Mouse (Mus musculus): ENCODE measurements around the gene Dcn.

DNA sequence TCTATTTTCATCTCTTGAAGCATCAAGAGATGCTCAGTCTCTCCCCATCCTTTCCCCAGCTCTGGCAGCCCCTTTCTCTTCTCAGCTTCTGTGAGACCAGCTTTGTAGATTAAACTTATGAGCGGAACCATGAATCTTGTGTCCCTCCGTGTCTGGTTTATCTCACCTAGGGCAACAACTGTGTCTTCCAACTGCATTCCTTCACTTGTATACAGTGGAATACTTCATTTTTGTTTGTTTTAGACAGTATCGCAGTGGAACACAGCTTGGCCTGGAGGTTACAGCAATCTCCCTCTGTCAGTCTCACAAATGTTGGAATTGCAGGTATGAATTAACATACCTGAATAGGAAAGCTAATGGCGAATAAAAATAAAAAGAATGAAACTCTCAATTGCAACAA, 58.8 kb downstream of the Dcn start:
- no peak for TF ChIP-seq CTCF (IDR thresholded peaks at IDR 0.05)
- no peak for TF ChIP-seq POLR2A (IDR thresholded peaks at IDR 0.05; ENCODE audit: insufficient read depth, low read depth, low read length)

Measured in heart, adult 2 months (tissue).